Mouse (Mus musculus): ENCODE measurements around the gene Fam186a.
"Not testable (repeated sequence)": the region's sequence is repeated elsewhere in the genome, so short reads cannot be mapped to it uniquely, and the experiment has no call there.

Fam186a gene

DNA sequence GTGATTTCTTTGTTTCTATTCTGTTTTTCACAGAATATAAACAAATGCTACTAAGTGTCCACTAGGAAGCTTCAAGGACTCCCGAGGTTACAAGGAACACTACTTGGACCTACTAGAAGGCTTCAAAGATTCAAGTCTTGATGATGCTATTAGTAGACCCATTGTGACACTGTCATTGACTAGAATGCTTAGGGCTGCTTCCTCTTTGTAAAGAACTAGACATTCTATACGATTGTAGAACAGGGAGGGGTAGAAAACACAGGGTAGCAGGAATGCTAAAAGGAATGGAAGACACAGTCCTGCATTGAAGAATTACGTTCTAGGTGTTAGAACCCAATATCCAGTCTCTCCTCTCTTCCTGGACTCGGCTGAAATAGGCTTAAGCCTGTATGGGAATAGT is at the start of gene Fam186a:
Gene Fam186a (minus strand): TSS at position 101 of the 400 bp plus-strand sequence.
- no peak for DNase-seq

DNA sequence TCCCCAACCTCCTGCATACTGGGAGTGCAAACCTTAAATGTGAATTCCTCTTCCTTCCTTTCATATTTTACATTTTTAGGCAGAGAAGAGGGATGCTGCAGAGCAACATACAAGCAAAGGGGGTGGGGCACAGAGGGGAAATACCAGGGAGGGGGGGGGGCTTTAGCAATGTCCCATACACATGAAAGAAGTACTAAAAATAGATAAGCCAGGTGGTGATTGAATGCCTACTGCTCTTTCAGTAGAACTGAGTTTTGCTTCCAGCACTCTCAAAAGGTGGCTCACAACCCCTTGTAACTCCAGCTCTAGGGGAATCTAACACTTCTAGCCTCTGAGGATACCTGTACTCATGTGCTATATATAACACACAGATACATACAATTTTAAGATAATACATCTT is 39.3 kb upstream of the Fam186a start:
- no peak for DNase-seq

DNA sequence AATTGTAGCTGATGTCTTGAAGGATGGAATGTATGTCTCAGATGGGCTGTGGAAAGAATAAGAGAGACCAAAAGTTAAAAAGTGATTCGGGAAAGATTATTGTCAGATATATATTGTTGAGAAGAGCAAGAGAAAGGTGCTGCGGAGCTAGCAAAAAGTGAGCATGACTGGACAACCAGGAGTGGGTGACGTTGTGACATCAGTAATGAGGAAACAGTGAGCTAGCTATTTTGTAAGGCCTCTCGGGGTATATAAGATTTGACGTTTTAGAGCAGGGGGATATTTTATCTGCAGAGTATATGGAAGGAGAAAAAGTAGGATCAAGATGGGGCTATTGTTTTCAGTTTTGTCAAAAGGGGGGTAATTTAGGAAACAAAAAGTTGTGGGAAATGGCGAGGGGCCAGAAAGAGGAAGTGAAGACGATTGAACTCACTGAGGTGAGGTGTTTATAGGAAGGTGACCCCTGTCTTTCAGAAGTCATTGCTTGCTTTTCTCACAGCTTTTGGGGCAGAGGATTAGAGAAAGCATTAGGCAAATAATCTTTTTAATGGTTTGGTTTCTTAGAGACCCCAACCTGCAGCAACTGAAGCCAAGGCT is 37.9 kb upstream of the Fam186a start:
- DNase-seq = no peak

DNA sequence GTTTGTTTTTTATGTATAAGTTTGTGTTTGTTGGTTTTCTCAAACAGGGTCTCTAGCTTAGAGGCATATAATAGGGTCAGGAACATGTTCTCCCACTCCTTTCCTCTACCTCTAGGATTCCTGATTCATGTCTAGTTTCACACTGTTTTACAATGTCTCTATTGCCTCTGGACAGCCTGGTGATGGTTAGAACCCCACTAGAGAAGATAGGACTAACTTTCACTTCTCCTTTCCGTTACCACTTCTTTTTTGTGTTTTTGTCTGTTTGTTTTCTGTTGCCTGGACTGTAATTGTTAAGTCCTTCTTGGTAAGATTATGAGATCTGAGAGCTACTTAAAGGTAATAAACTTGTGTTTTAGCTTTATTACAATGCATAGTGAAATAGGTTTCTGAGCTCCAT is 32.5 kb upstream of the Fam186a start:
- no peak for DNase-seq

DNA sequence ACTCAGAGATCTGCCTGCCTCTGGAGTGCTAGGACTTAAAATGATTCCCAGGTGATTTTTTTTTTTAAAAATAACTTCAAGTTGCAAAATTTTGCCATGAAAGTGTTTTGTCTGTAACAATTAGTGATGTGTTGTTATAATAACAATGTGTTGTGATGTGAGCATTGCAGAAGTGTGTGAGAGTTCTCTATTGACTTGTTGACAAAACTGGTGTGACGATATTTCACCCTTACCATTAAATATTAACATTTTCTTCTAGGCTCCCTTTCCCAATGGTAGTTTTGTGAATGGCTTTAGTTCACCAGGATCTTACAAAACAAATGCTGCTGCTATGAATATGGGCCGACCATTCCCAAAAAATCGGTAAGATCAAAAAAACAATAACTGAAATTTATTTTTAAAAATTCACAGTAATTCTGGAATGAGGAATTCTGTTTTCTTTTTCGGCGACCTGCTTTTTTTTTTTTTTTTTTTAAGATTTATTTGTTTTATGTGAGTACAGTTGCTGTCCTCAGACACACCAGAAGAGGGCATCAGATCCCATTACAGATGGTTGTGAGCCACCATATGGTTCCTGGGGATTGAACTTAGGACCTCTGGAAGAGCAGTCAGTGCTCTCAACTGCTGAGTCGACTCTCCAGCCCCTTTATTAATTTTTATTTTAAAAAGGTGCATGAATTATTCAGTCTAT is 30.4 kb upstream of the Fam186a start:
- DNase-seq = no peak

DNA sequence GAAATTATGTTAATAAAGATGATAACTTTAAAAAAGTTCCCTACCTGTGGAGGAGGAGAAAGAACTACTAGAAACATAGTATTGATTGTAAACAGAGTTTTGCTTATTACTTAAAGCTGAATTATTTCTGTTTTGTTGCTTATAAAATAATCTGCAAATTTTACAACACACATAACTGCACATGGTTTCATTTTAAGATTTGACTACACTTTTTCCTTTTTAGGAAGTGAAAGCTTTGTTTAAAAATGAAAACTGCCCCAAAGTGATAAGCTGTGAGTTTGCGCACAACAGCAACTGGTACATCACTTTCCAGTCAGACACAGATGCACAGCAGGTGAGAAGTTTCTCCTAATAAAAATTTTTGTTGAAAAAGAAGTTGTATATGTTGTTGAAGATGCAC is 26.2 kb upstream of the Fam186a start:
- DNase-seq = no peak

DNA sequence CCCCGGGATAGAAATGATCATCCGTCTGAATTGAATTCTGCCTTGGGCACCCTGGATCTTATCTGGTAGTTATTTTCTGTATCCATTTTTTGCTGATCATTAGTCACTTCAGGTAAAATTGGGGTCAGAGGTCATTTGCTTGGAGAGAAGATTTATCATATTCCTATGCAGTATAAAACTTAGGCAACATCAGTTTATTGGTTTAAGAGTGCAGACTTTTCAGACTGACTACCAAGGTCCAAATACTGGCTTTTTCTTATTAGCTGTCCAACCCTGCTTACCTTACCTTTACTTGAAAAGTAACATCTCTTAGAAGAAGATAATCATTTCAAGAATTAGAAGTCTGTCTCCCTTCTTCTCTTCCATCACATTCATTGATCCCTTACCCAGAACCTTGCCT is 12.9 kb upstream of the Fam186a start:
- no peak for DNase-seq

DNA sequence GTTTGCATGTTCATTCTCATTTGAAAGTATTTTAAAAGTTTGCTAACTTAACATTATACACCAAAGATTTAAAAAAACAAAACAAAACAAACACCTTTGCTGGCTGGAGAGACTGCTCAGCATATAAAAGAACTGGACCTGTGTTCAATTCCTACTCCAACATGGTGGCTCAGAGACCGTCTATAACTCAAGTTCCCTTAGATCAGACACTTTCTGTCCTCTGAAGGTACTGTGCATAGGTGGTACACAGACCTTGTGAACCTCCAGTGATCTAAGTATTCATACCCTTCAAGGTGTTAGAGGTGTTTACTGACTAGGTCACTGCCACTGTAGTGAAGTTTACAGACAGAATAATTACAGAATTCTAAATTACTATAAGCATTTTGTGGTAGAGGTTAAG is 12.4 kb upstream of the Fam186a start:
- no peak for DNase-seq

DNA sequence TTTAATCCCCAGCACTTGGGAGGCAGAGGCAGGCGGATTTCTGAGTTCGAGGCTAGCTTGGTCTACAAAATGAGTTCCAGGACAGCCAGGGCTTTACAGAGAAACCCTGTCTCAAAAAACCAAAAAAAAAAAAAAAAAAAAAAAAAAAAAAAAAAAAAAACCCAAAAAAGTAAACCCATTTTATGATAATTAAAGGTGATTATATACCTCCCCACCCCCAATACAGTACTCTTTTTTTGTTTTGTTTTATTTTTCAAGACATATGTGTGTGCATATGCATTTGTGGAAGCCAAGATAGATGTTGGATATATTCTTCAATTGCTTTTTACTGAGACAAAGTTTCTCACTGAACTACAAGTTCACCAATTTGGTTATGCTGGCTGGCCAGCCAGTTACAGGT is 9.3 kb upstream of the Fam186a start:
- not testable (repeated sequence) for DNase-seq

DNA sequence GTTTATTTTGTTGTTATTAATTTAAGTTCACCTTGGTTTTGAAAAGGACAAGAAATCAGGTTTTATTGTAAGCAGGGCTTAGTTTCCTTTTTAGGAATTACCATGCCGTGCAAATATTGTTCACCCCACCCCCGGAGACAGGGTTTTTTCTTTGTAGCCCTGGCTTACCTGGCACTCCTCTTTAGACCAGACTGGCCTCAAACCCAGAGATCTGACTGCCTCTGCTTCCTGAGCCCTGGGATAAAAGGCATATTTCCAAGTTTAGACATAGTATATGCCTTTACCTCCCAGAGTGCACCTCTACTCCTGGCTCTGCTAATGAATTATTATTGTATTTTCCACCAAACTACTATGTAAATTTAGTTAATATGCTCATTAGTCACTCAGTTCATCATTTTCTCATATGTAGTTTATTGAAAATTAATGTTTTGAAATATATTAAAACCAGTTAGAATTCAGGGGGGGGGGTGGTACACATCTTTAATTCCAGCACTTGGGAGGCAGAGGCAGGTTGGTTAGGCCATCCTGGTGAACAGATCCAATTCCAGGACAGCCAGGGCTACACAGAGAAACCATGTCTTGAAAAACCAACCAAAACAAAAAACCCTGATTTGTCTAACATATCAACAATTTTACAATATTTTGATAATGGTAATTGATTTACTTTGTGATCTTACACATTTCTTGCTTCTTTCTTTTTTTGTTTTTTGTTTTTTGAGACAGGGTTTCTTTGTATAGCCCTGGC is 7.8 kb upstream of the Fam186a start:
- no peak for DNase-seq

DNA sequence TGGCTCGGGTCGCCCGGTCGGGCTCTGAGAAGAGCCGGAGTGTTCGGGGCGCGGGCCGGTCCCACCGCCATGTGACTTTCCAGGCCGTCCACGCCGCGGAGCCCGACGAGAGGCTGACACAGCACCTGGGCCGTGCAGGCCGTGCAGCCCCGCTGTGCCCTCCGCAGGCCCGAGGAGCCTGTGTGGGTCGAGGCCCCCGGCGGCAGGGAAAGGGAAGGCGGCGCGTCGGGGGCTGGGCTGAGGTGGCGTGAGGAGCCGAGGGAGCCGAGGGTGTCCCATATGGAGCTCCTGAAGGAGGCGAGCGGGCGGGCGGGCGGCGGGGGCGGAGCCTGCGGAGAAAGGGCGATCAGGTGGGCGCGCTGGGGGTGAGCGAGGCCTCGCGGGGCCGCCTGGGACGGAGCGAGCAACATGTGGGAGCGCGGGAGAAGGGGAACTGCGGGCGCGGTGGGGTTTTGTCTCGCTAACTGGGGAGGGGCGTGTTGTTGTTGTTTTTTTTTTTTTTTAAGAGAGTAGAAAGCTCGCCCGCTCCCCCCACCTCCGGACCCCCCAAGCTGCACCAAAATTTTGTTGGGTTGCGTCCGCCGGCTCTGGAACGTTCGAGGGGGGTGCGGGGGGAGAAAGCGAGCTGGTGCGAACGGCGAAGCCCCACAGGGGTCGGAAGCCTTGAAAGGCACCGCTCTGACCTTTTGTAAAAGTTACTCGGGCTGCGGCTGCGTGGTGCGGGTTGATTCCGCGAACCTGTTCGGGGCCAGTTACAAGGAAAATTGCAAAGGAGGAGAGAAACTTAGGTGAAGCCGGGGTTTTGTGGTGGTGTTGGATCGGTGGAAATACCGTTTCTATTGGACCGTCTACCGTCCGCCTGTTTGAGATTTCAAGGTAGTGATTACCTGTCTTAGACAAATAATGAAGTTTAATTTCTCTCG is 6.4 kb upstream of the Fam186a start:
- DNase-seq = peak; percentile 14 to 19

DNA sequence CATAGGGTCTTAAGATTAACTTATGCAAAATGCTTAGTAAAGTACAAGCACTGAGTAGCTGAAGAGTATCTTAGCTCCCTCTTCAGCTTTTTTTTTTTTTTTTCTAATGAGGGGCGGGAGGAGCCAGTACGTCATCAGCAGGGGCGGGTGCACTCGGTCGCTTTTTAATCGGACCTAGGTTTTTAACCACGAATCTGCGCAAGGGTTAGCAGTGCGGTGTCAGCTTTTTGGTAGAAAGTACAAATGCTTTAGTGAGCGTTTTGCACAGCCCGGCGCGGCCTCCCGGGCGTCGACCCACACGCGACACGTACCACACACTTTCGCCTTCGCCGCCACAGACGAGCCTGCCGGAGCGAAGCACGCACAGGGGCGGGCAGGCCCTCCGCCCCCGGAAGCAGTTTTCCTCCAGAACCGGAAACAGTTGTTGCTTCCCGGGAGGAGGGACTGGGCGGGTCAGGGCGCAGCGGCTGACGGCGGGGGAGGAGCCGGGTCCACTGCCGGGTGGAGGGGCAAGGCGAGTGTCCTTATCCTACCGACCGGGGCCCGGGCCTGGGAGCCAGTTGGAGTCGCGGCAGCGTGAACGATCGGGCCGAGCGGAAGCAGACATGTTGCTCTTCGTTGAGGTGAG is 5.6 kb upstream of the Fam186a start:
- DNase-seq = peak; percentile 93 to 95

DNA sequence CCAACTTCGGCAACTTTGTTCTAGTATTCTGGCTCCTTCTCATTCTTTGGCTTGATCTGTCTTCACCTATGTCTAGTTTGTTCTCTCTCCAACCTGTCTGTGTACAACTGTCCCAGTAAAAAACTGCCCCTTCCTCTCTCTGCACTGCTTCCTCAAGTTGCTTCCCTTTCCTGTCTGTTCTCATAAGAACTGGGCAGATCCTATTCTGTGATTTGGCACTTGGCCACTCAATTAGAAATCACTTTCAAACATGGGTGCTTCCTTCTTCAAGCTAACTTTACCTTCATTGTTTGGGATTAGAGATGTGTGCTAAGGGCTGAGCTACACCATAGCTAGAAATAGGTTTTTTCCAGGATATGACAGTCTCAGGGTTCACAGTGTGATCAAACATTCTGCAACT is 3.7 kb upstream of the Fam186a start:
- no peak for DNase-seq

DNA sequence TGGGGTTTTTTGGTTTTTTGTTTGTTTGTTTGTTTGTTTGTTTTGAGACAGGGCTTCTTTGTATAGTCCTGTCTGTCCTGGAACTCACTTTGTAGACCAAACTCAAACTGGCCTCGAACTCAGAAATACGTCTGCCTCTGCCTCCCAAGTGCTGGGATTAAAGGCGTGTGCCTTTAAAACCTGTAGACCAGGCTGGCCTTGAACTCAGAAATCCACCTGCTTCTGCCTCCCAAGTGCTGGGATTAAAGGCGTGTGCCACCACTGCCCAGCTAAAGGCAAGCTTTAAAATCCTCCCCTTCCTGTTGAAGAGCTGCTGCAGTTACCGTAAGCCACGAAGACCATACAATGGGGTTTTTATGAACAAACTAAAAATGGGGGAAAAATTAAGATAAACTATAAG is 2.9 kb upstream of the Fam186a start, which contains the start of gene Larp4:
Gene Larp4 (plus strand): TSS at position 301 of the 400 bp plus-strand sequence.
- DNase-seq = not testable (repeated sequence)

DNA sequence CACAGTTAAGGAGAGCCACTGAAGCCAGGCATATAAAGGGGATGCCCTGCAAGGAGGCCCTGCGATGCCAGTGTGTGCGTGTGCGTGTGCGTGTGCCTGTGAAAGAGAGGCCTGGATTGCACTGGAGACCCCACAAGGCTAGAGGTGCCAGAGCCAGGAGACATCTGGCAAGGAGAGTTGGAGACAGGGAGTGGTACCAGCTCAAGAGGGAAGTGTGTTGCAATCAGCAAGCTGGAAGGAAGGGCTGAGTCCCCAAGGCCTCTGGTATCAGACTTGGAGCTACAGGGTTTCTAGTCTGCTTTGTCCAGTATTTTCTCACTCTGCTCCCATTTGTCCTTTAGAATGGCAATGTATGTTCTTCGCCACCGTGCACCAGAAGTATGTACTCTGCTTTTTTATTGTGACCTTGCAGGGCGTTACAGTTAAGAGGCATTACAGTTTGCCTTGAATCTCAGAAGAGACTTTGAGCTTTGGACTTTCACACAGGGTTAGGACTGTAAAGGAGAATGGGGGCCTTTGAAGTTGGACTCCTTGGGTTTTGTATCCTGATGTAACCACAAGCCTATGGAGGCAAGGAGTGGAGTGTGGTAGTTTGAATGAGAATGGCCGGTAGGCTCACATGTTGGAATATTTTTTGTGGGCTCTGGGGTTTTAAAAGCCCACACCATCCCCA is 1.6 kb downstream of the Fam186a start:
- no peak for DNase-seq

DNA sequence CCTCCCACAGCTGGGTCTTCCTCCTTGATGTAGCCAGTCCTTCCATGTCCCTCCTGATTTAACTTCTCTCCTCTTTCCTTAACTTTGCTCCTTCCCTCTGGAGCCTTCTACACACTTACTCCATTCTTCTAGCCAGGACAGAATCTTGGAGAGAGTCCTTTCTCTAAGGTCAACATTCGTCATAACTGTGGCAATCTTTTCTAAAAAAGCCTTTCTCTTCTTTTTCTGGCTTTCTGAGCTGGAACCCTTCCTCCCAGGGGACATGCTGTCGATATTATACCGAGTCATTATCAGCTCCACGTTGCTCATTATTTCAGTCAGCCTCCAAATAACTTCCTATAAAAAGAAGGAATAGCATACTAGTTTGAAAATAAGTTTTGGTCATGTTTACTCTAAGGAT is 11.5 kb downstream of the Fam186a start:
- no peak for DNase-seq

DNA sequence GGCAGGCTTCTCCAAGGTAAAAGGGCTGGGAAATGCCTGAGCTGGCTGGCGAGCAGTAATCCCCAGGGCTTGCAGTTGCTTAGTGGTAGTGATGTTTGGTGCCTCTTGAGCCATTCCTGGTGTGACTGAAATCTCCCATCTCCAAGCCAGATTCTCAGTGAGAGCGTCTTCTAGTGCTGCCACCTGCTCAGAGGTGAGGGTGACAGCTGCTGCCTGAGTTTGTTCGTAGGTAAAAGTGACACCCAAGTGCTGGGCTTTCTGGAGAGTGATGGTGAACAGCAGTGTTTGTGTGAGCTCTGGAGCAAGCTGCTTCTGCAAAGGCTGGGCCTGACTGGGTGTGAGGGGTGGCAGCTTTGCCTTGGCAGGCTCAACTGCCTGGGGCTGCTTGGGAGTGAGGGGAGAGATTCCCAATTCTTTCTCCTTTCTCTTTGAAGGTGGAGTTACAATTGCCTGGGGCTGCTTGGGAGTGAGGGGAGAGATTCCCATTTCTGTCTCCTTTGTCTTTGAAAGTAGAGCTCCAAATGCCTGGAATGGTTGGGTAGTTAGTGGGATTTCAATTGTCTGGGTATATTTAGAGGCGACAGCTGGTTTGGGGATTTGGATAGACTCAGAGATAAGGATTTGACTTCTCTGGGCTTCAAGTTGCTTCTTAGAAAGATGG is 25.8 kb downstream of the Fam186a start:
- DNase-seq = no peak

DNA sequence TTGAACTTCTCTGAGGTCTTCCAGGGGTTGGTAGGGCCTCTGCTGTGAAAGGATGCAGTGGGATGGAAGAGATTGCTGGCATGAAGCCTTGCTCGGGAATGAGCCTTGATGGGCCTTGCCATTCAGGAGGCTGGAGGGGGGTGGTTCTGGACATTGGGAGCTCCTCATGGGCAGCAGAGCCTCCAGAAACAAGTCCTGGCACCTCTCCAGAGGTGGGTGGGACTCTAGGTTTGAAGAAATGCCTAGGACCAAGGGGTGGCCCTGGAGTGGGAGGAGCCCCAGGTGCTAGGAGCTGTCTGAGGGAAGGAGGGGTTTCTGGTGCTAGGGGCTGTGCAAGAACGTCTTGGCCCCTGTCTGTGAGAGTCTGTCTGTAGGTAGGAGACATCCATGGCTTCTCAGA is 26.4 kb downstream of the Fam186a start:
- no peak for DNase-seq

DNA sequence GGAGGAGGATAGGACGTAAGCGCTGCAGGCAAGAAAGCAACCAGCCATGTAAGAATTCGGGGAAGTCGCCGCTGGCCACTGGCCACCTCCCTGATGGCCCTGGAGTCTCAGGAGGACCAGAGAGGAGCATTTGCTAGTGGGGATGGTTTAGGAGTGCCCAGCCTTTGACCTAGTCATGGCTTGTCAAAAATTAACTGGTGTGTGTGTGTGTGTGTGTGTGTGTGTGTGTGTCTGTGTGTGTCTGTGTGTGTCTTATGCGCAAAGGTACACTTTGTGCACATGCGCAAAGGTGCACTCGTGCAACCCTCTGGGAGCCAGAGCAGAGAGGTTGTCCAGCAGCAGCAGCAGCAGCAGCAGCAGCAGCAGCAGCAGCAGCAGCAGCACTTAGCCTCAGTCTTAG is 29.0 kb downstream of the Fam186a start:
- no peak for DNase-seq

DNA sequence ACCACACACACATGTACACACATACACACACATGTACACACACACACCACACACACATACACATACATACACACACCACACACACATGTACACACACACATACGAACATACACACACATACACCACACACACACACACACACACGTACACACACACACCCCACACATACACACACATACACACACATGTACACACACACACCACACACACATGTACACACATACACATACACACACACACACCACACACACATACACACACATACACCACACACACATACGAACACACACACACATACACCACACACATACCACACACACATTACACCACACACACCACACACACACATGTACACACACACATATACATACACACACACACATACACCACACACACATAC is 30.2 kb downstream of the Fam186a start:
- DNase-seq = no peak

DNA sequence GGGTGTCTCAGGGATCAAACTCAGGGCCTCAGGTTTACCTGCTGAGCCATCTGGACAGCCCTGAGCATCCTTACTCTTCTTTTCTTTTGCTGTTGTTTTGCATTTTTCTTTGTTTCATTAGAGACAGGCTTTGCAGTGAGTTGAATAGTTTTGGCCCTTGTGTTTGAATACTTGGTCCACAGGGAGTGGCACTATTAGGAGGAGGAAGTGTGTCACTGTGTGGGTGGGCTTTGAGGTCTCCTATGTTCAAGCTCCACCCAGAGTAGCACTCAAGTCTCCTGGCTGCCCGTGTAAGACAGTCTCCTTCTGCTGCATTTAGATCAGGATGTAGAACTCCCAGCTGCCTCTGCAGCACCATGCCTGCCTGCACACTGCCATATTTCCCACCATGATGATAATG is 32.4 kb downstream of the Fam186a start:
- no peak for DNase-seq

All from cerebellum, postnatal 36 days (tissue).